In the genomic region with DNA sequence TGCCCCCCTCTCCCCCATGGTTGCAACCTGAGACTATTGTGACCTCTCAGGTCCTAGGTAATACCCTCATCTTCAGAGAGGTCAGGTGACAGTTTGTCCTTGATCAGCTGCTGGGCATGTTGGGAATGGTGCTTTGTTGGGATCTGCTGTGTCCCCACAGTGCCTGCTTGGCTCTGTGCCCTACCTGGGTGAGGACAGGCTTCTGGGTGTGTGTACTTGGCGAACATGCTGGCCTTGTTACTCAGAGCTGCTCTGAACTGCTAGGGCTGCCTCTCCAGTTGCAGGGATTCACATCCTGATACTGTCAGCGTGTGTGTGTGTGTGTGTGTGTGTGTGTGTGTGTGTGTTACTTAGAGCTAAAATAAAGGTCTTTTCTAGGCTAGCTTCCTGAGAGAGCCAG, we compare ENCODE assay signal across 13 mouse cellular contexts. TPM values are rescaled to one million over a fixed set of nuclear protein-coding genes. Genes with fewer than 3 reads are reported as not detected.
A peak's percentile ranks its signal among the peaks of the same experiment; 100 is the strongest.
DNase-seq lines count a peak whose midpoint lies in the region; ATAC-seq lines count a peak whose summit lies in the region.
"Had no signal": no experiment of that assay in that cellular context is flagged by ENCODE, and none has a peak within 500 bp of the region (broad histone marks: within the 10 kb centered on the region; RNA-seq: fewer than 3 reads in every experiment).

No protein-coding gene starts in this region.

- H3K4me3 ChIP-seq in heart, embryonic 10.5 days, result no peak overlapping the region
- H3K4me3 ChIP-seq in midbrain, embryonic 11.5 days (ENCODE audit: low read depth, low read length), result no peak overlapping the region
- H3K4me3 ChIP-seq: erythroblast, embryonic 14.5 days; neural tube, embryonic 12.5 days had no signal

- H3K9ac ChIP-seq in midbrain, embryonic 11.5 days (ENCODE audit: low read length), result no peak overlapping the region
- H3K9ac ChIP-seq: lung, embryonic 14.5 days; neural tube, embryonic 12.5 days had no signal

- peak; percentile 71 to 75 for DNase-seq in heart, adult 18-20 months
- no peak for DNase-seq in heart, embryonic 10.5 days (ENCODE audit: low spot score)
- peak; percentile 53 for DNase-seq in urinary bladder, postnatal 25 days (ENCODE audit: low spot score)
- DNase-seq in urinary bladder, postnatal 4 days (ENCODE audit: low spot score in 2 of 2), result no peak
- DNase-seq in kidney, adult 9 months, result peak; percentile 60
- peak; percentile 55 to 74 for DNase-seq in urinary bladder, postnatal 36 days (ENCODE audit: low spot score in 2 of 2)
- no peak for DNase-seq in spleen, postnatal 14 days (ENCODE audit: low spot score in 2 of 2)
- DNase-seq in midbrain, embryonic 11.5 days (ENCODE audit: low spot score, missing footprints), result no peak
- DNase-seq: cerebellum, adult 11 months; gastrocnemius, postnatal 14 days; lung, embryonic 14.5 days had no signal

- peaks cover 25% of the 10 kb centered on the region for H3K27me3 ChIP-seq in heart, embryonic 10.5 days (ENCODE audit: insufficient read depth, poor library complexity, severe bottlenecking)
- H3K27me3 ChIP-seq in midbrain, embryonic 11.5 days (ENCODE audit: control insufficient read depth, insufficient read depth, low read length), result peaks cover 12% of the 10 kb centered on the region; the same call in 1 of the 2 replicates

- H3K9me3 ChIP-seq in heart, embryonic 10.5 days, result no peaks in the 10 kb centered on the region
- no peaks in the 10 kb centered on the region for H3K9me3 ChIP-seq in midbrain, embryonic 11.5 days (ENCODE audit: control insufficient read depth, low read length)
- H3K9me3 ChIP-seq: neural tube, embryonic 12.5 days had no signal

- ATAC-seq in midbrain, embryonic 11.5 days (ENCODE audit: low FRiP score), result no peak

- no peak overlapping the region for H3K4me2 ChIP-seq in midbrain, embryonic 11.5 days
- H3K4me2 ChIP-seq: lung, embryonic 14.5 days; neural tube, embryonic 12.5 days had no signal

- WGBS in heart, embryonic 10.5 days, result 46% methylated on average over 2 of the region's 2 CpGs
- WGBS in midbrain, embryonic 11.5 days, result 75% methylated on average over 2 of the region's 2 CpGs

- no peaks in the 10 kb centered on the region for H3K36me3 ChIP-seq in heart, embryonic 10.5 days
- no peaks in the 10 kb centered on the region for H3K36me3 ChIP-seq in midbrain, embryonic 11.5 days (ENCODE audit: control insufficient read depth, insufficient read depth, low read length)
- H3K36me3 ChIP-seq: neural tube, embryonic 12.5 days had no signal

- H3K4me1 ChIP-seq in heart, embryonic 10.5 days, result peaks cover 31% of the 10 kb centered on the region
- peaks cover 8% of the 10 kb centered on the region for H3K4me1 ChIP-seq in midbrain, embryonic 11.5 days (ENCODE audit: control insufficient read depth, insufficient read depth, low read length)

- H3K27ac ChIP-seq in heart, embryonic 10.5 days, result no peak overlapping the region
- H3K27ac ChIP-seq in midbrain, embryonic 11.5 days (ENCODE audit: low read depth, low read length), result no peak overlapping the region
- H3K27ac ChIP-seq: neural tube, embryonic 12.5 days had no signal

RNA-seq across cellular contexts. Expression of a gene that starts 56.2 kb away (rescaled TPM):
- 10 to 100 TPM; 20.5 to 24.5 TPM for total RNA-seq in heart, adult 18-20 months (2021)
- 5.7 and 13.7 TPM in 2 replicates for polyA plus RNA-seq in heart, embryonic 10.5 days (2016; fragmentation: Nextera tagmentation; extraction: Ambion mirVana)
- 21.4 and 21.9 TPM in 2 replicates for polyA plus RNA-seq in midbrain, embryonic 11.5 days (2014; fragmentation: Nextera tagmentation; extraction: Ambion mirVana)
- polyA plus RNA-seq: erythroblast, embryonic 14.5 days had no signal

Comparison
In these comparisons a context has a peak if more than half of its experiments do, and no peak if none do; other contexts are left out.
1. DNase-seq: peak in heart, adult 18-20 months (2 of 2), urinary bladder, postnatal 25 days (single experiment), kidney, adult 9 months (single experiment) and urinary bladder, postnatal 36 days (2 of 2); none in heart, embryonic 10.5 days (single experiment), urinary bladder, postnatal 4 days (0 of 2), spleen, postnatal 14 days (0 of 2) and midbrain, embryonic 11.5 days (single experiment).